Mouse (Mus musculus) frontal cortex, postnatal 10 days (tissue): Measurements from ENCODE around the gene Prkrip1.
A peak's percentile ranks its signal among the peaks of the same experiment; 100 is the strongest.
"Not testable (repeated sequence)": the region's sequence is repeated elsewhere in the genome, so short reads cannot be mapped to it uniquely, and the experiment has no call there.

ENCODE experiments used
- DNase-seq, 2 experiments: peaks; one replicate each; pipeline ENCODE4 v3.0.0; 2022; ENCODE audit warnings: low spot score in 2 of 2, mixed read lengths in 1 of 2

Gene Prkrip1

DNA sequence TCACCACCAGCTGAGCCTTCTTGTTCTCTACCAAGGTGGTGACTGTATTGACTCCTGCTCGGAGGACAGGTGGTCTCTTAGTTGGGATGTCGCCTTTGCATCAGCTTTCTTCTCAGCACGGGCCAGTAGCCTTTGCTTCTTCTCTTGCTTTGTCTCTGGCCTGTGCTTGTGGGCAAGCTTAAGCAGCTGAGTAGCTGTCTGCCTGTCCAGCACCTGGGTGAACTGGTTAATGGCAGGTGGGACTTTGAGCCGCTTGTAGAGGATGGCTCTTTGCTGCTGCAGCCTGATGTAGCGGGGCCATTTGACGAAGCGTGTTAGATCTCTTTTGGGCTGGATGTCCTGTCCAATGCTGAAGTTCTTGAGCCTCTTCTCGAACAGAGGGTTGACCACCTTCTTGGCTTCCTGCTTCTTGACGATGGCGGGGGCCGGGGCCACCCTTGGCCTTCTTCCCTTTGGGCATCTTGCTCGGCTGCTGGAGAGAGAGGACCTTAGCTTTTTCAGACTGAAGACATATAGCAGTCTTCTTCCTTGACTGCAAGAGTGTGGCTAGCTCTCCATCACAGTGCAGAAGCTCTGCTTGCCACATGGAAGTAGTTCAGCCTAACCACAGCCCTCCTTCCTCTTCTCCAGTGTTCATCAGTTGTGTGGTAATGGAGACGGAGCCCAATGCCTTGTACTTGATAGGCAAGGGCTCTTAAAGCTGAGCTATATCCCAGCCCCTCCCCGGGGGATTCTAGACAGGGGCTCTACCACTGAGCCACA lies 12.8 kb upstream of the Prkrip1 start:
- DNase-seq = not testable (repeated sequence)

DNA sequence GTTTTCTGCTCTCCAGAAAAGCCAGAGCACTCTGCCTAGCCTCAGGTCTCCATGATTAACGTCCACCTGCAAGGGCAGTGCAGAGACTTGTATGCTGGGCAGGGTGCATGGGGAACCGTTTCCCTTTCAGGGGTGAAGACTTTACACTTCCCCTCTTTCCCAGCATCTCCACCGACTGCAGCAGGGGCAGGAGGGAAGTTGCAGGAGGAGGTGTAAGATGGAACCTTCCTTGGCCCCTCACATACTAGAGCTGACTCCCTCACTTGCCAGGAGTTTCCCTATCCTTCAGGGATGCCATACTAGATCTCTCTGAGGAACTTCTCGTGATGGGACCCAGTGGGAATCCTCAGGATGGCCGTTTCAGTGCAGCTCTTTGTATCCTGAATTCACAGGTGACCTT lies 11.8 kb upstream of the Prkrip1 start:
- DNase-seq = no peak

DNA sequence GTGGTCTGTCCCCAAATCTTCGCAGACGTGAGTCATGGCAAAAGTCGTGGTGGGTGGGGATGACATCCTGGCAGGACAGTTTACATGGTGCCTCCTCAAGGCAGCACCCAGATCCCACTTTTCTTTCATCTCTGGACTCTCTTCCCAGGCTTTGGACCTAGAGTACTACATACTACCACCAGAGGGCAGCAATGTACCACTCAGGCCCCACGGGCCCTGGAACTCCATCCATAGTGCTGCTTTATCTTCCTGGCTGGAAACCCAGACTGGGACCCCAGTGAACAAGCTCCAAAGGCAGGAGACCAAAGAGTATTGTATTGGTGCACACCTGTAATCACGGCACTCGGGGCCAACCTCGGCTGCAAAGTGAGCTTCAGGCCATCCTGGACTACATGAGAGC lies 3.1 kb upstream of the Prkrip1 start:
- DNase-seq = peak; percentile 51 to 68

DNA sequence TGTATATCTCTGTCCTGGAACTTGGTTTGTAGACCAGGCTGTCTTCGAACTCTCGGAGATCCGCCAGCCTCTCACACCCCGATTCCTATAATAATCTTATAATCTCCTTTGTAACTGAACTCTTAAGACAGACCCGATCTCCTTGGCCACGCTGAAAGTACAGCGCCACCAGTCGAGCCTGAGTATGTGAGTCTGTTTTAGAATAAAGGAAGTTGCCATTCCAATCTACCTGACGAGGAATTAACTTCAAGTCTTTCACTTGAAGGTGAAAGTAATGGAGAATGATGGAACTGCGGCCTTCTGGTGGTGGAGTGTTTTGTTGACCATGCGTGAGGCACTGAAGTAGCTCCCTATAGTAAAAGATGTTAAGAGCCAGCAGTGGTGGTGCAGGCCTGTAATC lies 763 bp upstream of the Prkrip1 start:
- DNase-seq = no peak

DNA sequence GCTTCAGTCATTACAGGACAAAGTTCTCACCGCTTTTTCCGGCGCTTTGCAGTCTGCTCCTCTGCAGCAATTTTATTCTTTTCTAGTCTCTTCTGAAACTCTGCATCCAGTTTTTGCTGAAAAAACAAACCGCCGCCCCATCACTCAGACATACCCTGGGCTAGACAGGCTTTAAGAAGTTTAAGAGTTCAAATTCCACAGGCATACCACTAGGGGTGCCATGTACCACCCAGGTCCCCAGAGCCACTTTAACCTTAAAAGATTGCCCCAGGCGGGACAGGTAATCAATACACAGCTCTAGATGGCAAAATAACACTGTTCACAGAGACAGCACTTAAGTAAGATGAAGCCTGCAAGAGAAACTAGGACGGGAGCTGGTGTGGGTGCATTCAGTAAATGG lies 6.9 kb downstream of the Prkrip1 start:
- no peak for DNase-seq

DNA sequence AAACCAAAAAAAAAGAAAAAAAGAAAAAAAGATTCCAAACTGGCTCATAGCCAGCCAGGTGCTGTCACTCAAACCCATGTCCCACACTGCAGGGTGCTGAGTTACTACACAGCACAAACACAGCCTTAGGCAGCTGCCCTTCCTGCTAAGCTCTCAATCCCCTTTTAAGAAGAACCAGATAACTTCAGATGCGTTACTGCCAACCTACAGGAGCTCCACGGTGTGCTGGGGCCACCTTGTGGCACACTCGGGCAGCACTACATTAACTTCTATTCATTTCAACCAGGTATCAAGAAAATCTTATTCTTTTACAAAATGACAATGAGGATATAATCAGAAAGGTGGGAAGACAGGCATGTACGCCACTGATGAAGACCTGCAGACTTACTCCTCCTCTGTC lies 12.0 kb downstream of the Prkrip1 start:
- DNase-seq = peak in 1 of 2 experiments; percentile 52

DNA sequence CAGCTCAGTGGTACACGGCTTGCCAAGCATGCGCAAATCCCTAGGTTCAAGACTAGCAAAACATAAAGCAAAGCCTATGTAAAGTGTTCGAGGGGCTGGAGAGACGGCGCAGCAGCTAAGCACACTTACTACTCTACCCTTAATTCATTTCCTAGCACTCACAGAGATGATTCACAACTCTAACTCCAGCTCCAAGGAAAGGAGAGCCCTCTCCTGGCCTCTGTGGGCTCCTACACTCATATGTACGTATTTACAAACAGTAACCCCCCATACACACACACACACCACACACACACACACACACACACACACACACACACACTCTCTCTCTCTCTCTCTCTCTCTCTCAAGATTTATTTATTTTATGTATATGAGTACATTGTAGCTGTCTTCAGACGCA lies 15.0 kb downstream of the Prkrip1 start:
- no peak for DNase-seq

DNA sequence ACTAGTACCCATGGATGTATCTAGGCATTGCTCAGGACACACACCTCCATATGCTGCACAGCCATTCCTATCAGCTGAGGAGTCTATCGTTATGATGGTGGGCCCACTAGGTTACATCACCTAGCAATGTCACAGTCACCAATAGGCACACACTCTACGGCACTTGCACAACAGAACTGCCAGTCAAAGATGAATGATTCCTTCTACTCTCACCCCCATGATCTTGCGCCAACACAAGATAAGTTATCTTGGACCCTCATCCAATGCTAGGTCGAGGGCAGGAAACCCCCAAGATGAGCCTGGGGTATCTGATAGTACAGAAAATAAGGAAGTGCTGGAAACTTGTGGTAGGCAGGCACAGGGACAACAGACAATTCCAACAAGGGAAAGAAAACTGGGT lies 15.9 kb downstream of the Prkrip1 start:
- no peak for DNase-seq

DNA sequence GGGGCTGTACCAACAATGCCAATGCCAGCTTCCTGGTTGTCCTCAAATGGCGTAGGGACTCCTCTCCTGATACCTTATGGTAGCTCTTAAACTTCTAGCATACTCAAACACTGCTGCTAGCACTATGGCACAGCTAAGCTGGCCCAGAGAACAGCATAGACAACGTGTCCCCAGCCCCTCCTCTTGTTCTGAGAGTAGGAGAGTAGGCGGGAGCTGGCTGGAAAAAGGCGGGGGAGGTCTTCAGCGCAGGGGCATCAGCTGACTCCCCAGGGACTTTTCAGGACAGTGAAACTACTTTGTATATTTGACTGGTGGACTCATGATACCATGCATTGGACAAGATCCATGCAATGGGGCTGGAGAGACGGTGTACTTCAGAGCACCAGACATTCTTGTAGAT lies 16.7 kb downstream of the Prkrip1 start:
- DNase-seq = no peak

DNA sequence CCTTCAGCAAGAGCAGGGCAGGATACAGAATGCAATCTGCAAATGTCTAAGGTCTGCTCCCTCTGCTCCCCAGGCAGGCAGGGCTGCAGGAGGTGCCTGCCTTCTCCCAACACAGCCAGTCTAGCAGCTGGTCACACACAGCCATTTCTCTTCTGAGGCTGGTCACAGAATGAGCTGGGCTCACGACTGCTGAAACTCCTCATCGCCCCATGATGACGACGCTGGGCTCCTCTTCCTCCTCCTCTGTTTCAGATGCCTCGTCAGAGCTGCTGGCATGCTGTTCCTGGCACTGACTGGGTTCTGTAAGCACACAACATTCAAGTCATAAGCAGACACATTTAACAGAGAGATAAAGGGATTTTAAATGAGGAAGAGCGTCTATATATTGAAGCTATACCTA lies 17.6 kb downstream of the Prkrip1 start:
- DNase-seq = no peak

DNA sequence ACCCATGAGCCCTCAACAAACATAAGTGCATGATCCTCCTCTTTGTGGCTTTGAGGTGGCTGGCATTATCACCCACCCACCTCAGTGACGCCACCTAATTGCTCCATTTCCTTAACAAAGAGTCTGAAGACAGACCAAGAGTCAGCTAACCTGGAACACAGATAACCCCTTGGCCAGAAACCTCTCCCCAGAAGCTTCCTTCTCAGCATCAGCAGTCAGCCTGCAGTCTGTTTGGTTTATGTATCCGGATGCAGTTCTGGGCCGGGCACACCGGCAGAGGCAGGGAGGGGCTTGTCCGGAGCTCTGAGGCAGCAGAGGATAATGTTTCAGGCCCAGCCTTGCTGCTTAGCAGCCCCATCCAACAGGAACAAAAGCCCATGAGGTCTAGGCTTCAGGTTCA lies 19.2 kb downstream of the Prkrip1 start:
- DNase-seq = no peak

DNA sequence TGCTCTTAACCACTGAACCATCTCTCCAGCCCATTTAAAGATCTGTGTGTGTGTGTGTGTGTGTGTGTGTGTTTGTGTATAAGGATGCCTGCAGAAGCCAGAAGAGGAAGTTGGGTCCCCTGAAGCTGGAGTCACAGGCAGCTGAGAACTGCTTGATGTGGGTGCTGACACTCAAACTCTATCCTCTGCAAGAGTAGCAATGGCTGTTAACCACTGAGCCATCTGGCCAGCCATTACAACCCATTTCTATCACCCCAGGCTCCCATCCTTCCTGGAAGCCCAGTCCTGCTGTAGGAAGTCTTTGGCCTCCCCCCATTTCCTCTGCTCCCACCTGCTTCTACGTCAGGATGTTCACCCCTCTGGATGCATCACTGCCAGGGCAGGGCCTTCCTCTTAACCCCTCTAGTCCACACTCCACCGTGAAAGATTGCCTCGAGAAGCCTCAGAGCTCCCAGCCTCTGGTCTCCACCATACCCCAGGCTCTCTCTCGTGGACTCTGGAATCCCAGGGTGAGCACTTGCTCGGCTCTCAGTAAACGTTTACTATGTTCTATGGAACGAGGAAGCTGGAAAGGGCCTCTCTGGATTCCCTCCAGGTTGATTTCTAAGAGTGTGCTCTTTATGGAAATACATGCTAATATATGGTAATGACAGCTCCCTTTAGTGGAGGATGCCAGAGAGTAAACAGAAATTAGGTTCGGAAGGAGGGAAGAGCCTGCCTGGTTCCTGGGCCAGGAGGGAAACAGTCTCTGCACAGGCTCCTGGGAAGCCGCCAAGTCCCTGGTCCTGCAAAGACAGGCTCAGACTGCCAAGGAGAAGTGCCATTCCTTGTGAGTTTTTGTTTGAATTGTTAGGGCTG lies 24.9 kb downstream of the Prkrip1 start:
- peak in 1 of 2 experiments; percentile 51 for DNase-seq

DNA sequence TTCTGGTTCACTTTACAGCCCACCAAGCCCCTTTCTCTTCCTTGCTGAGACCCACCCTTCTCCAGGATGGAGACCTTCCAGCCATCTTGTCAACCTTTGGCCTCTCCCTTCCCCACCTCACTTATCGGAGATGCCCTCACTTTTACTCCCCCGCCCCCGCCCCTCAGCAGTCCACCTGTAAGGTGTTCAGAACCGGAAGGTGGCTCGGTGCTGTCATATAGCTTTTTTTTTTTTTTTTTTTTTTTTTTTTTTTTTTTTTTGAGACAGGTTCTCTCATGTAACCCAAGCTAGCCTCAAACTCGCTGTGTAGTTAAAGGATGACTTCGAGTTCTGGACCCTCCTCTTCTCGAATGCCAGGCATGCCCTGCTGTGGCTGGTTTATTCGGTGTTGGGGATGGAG lies 25.8 kb downstream of the Prkrip1 start:
- DNase-seq = no peak

DNA sequence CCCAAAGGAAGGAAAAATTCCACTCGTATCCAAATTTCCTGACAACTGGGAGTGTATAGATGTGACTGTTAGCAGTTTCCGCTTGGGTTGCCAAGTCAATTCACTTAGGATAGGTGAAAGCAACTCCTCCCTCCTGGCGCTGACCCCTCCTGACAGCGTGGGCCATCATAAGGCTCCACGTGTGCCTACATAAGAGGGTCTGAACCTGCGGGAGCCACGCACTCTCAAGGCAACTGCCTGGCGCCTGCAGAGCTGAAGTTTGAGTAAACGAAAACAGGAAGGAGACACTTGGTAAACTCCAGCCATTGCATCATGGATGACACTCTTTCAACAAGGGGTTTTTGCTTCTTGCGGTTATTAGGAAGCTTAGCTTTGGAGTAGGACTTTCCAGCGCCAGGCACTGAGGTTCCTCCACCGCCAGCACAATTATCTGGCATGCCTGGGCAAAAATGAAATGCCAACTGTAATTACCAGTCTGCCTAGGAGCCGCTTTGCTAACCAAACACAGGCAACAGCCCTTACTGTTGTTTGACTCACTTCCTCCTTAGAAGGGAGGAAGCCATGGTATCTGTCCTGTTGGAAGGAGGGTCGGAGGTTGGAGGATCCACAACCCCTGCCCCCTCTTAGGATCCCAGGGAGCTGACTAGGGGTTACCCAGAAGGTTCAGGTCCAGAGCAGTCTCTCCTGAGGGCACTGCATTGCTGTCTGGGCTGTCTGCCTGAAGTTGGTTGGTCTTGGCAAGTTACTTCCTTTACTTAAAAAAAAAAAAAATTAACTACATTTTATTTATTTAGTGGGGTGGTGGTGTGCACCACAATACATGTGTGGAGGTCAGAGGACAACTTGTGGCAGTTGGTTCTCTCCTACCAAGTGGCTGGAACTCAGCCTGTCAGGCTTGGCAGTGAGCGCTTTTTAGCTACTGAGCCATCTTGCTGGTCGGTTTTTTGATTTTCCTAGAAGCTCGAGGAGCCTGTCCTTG lies 27.1 kb downstream of the Prkrip1 start:
- DNase-seq = no peak

DNA sequence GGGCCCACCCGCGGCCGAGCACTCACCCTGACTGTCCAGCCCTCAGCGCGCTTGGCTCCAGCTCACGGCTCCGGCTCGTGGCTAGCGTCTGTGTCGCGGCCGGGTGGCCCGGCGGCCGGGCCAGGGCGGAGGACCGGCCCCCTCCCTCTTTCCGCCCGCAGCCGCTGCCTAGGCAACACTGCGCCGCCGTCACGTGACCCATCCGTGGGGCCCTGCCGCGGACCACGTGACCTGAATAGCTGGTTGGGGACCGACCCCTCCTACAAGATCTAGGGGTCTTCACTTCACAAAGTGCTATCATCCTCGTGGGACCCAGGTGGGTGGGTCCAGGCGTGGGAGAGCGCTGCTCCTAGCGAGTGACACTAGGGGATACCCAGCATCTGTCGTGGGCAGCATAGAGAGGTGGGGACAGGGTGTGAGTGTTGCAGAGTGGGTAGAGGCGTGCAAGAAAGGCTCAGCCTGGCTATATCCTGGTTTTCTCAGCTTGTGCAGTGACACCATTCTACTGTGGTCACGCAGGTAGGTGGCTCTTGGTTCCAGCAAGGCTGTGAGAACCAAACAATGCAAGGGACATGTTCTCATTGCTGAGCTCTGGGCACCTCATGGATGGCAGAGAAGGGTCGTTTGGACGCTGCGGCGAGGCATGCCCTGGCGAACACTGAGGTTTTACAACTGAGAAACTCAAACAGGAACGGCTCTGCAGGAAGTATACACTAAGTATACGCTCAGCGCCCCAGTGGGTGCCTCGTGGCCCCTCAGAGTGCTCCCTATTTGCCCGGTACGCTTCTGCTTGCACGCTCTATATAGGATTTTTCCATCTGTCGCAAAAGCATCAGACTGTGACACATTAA lies 28.0 kb downstream of the Prkrip1 start, which contains the start of gene Orai2:
Orai2 (minus strand) TSS at position 202 of the 851 bp plus-strand sequence.
- peak; percentile 85 to 87 for DNase-seq

DNA sequence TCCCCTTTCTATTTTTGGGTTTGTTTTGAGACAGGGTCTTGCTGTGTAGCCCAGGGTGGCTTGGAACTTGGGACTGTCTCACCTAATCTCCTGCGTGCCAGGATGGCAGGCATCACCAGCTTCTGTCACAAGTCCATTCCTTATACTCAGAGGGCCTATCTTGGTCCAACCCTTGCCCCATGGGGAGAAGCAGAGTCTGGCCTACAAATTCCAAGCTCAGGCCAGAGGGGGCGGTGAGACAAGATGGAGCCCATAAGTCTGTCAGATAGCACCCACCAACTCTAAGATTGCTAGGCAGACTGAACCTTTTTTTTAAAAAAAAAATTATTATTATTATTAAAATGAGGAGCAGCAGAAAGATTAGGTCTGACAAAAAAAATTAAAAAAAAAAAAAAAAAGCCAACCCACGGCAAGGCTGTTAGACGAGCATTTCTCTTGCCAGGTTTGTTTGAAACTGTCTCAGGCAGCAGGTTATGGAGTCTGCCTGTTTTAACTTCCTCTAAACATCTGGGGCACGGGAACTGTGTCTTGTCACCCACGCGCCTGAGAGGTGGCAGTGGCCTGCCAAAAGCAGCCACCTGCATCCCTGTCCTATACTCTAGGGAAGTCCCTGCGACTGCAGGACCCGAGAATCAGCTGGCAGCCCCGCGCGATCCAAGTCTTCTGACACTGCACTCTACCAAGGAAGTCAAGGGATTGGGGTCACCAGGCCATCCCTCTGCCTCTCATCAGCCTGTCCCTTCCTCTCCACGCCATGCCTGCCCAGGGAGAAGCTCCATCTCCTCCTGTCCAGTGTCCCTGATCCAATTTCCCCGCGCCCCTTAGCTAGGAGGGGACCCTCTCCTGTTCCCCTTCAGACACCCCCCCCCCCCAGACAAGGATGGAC lies 28.9 kb downstream of the Prkrip1 start:
- peak in 1 of 2 experiments; percentile 41 for DNase-seq

DNA sequence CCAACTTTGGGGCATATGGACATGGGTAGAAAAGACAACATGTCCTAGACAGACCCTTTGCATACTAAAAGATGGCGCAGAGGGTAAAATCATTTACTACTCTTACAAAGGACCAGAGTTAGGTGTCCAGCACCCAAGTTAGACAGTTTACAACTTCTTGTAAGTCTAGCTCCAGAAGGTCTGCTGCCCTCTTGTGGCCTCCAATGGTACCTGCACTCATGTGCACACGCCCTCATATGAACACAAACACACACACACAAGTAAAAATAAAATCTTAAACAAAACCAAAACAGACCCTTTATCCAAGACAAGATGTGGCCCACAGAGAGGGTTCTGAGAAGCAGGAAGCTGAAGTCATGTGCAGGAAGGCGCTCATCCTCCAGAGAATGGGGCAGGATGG lies 30.7 kb downstream of the Prkrip1 start:
- DNase-seq = no peak

DNA sequence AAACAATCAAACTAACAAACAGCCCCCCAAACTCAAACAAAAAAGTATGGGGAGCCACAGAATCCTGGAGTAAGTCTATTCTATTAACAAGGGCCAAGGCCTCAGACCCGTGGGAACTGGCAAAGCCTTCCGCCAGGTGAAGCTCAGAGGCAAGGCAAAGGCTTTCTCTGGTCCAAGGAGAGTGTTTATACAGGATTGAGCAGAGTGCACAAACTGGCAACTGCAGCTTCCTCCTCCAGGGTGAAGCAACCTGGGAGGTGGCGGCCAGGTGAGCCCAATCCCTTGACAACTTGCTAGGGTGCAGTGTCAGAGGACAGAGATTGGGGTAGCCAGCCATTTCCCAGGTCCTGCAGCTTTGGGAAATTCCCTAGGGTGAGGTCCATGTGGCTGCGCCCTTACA lies 31.5 kb downstream of the Prkrip1 start:
- no peak for DNase-seq

DNA sequence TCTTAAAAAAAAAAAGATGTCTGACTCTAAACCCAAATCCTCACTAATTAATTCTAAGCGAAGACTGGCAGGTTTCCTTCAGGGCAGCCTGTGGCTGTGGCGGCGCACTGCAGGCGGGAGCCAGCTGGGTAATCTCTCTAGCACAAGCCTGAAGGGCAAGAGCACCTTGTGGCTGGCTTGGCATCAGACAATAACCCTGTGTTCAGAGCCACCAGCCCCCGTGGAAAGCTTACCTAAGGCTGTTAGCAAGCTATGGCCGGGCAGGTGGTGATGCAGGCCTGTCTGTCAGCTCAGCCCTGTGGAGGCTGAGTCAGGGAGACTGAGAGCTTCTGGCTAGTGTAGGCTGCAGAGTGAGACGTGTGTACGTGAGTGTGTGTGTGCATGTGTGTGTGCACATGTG lies 33.5 kb downstream of the Prkrip1 start:
- no peak for DNase-seq
